Mouse (Mus musculus): ENCODE measurements at regions not wholly inside any gene's neighbourhood (a gene's known extent, or its start where the extent isn't known, plus 50 kb on each side); places are given as distances from the start of the nearest gene placed in this dataset.

GRCm38 (mm10) chr10:125802923-125803583 lies 162.9 kb upstream of the Lrig3 start:
- Histone ChIP-seq H3K4me2 (replicated peaks; ENCODE audit: low read depth, low read length) (no peak overlapping the region), H3K9ac (replicated peaks; ENCODE audit: low read depth, low read length) (no peak overlapping the region), H3K9me3 (ENCODE audit: control insufficient read depth, low read depth, low read length) (no peaks in the 10 kb centered on the region), H3K36me3 (ENCODE audit: control insufficient read depth, insufficient read depth, low read length) (no peaks in the 10 kb centered on the region), H3K4me1 (ENCODE audit: control insufficient read depth, insufficient read depth, low read length) (no peaks in the 10 kb centered on the region), H3K27me3 (ENCODE audit: control insufficient read depth, insufficient read depth, low read length) (no peaks in the 10 kb centered on the region), H3K27ac (ENCODE audit: low read length) (no peak overlapping the region), H3K4me3 (ENCODE audit: low read depth, low read length) (no peak overlapping the region)
- WGBS, result 81% methylated on average over 7 of the region's 7 CpGs
- ATAC-seq (ENCODE audit: insufficient number of reproducible peaks, insufficient read depth, low FRiP score, low read depth), result no peak

DNA sequence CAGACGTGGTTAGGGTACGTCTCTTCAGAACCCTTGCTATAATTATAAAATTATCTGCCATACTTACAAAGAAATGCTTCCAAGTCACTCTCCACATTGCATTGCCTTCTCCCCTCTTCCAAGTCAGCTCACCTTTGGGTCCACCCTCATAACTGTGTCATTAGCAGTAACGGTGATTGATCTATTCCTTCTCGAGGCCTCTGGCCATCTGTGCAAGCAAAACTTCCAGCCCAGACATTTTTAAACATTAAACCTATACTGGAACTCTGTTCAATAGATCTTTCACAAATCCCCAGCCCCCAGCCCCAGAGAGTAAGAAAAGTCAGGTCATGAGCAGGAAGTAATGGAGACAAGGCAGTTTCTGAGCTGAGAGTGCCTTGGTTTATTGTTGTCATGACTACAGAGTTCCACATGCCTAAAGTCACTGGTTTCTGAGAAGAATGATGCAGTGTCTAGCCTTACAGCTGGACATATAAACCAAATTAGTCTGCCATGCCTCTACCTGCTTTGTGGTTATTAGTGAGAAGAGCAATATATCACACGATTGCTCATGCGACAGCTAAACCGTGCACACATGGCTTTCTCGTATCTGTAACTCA lies 156.1 kb upstream of the Lrig3 start:
- 29% methylated on average over 8 of the region's 8 CpGs for WGBS
- no peaks in the 10 kb centered on the region for H3K27me3 ChIP-seq (ENCODE audit: control insufficient read depth, insufficient read depth, low read length)
- peak overlapping the region; percentile 7; the same call in 1 of the 2 replicates for H3K27ac ChIP-seq (ENCODE audit: low read length)
- H3K4me2 ChIP-seq (replicated peaks; ENCODE audit: low read depth, low read length), result no peak overlapping the region
- peak; percentile 75; the same call in 1 of the 2 replicates for ATAC-seq (ENCODE audit: insufficient number of reproducible peaks, insufficient read depth, low FRiP score, low read depth)
- H3K36me3 ChIP-seq (ENCODE audit: control insufficient read depth, insufficient read depth, low read length), result no peaks in the 10 kb centered on the region
- H3K9ac ChIP-seq (replicated peaks; ENCODE audit: low read depth, low read length), result no peak overlapping the region
- H3K4me1 ChIP-seq (ENCODE audit: control insufficient read depth, insufficient read depth, low read length), result peaks cover 13% of the 10 kb centered on the region
- H3K4me3 ChIP-seq (ENCODE audit: low read depth, low read length), result no peak overlapping the region
- no peaks in the 10 kb centered on the region for H3K9me3 ChIP-seq (ENCODE audit: control insufficient read depth, low read depth, low read length)

- no peaks in the 10 kb centered on the region for H3K27me3 ChIP-seq (ENCODE audit: control insufficient read depth, insufficient read depth, low read length)
- H3K36me3 ChIP-seq (ENCODE audit: control insufficient read depth, insufficient read depth, low read length), result no peaks in the 10 kb centered on the region
- no peak overlapping the region for H3K9ac ChIP-seq (replicated peaks; ENCODE audit: low read depth, low read length)
- 20% methylated on average over 3 of the region's 3 CpGs for WGBS
- H3K27ac ChIP-seq (ENCODE audit: low read length), result no peak overlapping the region
- no peak for ATAC-seq (ENCODE audit: insufficient number of reproducible peaks, insufficient read depth, low FRiP score, low read depth)
- no peak overlapping the region for H3K4me2 ChIP-seq (replicated peaks; ENCODE audit: low read depth, low read length)
- H3K4me3 ChIP-seq (ENCODE audit: low read depth, low read length), result no peak overlapping the region
- H3K9me3 ChIP-seq (ENCODE audit: control insufficient read depth, low read depth, low read length), result no peaks in the 10 kb centered on the region
- peaks cover 13% of the 10 kb centered on the region for H3K4me1 ChIP-seq (ENCODE audit: control insufficient read depth, insufficient read depth, low read length)
Observed at GRCm38 (mm10) chr10:125810590-125810989, 155.4 kb upstream of the Lrig3 start.

DNA sequence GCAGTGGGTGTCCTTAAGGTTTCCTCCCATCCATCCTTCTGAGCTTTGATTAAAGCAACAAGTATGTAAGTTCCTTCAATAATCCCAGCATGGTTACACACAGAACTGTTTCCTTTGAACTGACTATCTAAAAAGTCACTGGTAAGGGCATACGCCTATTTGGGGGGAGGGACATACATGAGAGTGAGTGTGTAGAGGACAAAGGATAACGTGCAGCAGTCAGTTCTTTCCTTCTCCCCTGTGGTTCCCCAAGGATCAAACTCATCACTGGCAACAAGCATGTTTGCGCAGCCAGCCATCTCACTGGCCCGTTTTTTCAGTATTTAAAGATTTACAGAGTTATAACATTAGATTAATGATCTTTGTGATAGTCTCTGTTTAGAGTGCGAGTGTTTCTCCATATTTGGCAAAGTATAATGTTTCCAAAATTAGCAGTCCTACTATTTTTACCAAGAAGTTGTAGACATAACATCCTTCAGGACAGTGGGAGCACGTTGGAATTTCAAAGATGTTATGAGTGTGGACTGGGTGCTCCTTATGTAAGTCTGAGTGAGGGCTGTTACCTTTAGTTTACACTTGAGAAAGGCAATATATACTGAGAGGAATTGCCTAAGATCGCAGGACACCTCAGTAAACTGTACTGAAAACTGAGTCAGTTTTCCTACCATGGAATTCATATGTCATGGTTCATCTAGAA lies 151.6 kb upstream of the Lrig3 start:
- Histone ChIP-seq H3K27me3 (ENCODE audit: control insufficient read depth, insufficient read depth, low read length) (no peaks in the 10 kb centered on the region), H3K9ac (replicated peaks; ENCODE audit: low read depth, low read length) (no peak overlapping the region), H3K36me3 (ENCODE audit: control insufficient read depth, insufficient read depth, low read length) (no peaks in the 10 kb centered on the region), H3K4me2 (replicated peaks; ENCODE audit: low read depth, low read length) (no peak overlapping the region), H3K27ac (ENCODE audit: low read length) (peak overlapping the region; percentile 0; the same call in 1 of the 2 replicates), H3K4me1 (ENCODE audit: control insufficient read depth, insufficient read depth, low read length) (peaks cover 13% of the 10 kb centered on the region), H3K4me3 (ENCODE audit: low read depth, low read length) (no peak overlapping the region), H3K9me3 (ENCODE audit: control insufficient read depth, low read depth, low read length) (no peaks in the 10 kb centered on the region)
- 40% methylated on average over 7 of the region's 7 CpGs for WGBS
- no peak for ATAC-seq (ENCODE audit: insufficient number of reproducible peaks, insufficient read depth, low FRiP score, low read depth)

DNA sequence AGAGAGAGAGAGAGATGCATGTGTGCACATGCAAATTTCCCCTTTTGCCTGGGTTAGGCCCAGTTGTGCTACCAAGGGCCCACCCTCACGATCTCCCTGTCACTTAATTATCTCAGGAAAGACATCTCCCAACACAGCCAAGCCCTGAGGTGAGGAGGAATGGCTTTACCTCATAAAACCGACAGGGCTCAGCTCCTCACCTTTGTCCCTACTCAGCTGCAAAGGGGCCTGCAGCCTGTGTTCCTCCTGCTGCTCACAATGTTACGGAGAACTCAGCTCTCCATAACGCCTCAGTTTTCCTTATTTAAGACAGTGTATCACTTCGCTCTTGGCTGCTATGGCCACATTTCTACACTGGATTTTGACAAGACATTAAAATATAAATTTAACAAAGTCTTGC lies 133.8 kb upstream of the Lrig3 start:
- WGBS, result 57% methylated on average over 5 of the region's 5 CpGs
- no peaks in the 10 kb centered on the region for H3K9me3 ChIP-seq (ENCODE audit: control insufficient read depth, low read depth, low read length)
- ATAC-seq (ENCODE audit: insufficient number of reproducible peaks, insufficient read depth, low FRiP score, low read depth), result no peak
- no peaks in the 10 kb centered on the region for H3K36me3 ChIP-seq (ENCODE audit: control insufficient read depth, insufficient read depth, low read length)
- H3K4me2 ChIP-seq (replicated peaks; ENCODE audit: low read depth, low read length), result no peak overlapping the region
- H3K27me3 ChIP-seq (ENCODE audit: control insufficient read depth, insufficient read depth, low read length), result no peaks in the 10 kb centered on the region
- H3K27ac ChIP-seq (ENCODE audit: low read length), result no peak overlapping the region
- no peak overlapping the region for H3K4me3 ChIP-seq (ENCODE audit: low read depth, low read length)
- no peaks in the 10 kb centered on the region for H3K4me1 ChIP-seq (ENCODE audit: control insufficient read depth, insufficient read depth, low read length)
- no peak overlapping the region for H3K9ac ChIP-seq (replicated peaks; ENCODE audit: low read depth, low read length)

- WGBS, result 82% methylated on average over 7 of the region's 7 CpGs
- no peaks in the 10 kb centered on the region for H3K9me3 ChIP-seq (ENCODE audit: control insufficient read depth, low read depth, low read length)
- H3K27me3 ChIP-seq (ENCODE audit: control insufficient read depth, insufficient read depth, low read length), result no peaks in the 10 kb centered on the region
- H3K27ac ChIP-seq (ENCODE audit: low read length), result no peak overlapping the region
- H3K36me3 ChIP-seq (ENCODE audit: control insufficient read depth, insufficient read depth, low read length), result no peaks in the 10 kb centered on the region
- H3K9ac ChIP-seq (replicated peaks; ENCODE audit: low read depth, low read length), result no peak overlapping the region
- no peaks in the 10 kb centered on the region for H3K4me1 ChIP-seq (ENCODE audit: control insufficient read depth, insufficient read depth, low read length)
- H3K4me3 ChIP-seq (ENCODE audit: low read depth, low read length), result no peak overlapping the region
- ATAC-seq (ENCODE audit: insufficient number of reproducible peaks, insufficient read depth, low FRiP score, low read depth), result no peak
- H3K4me2 ChIP-seq (replicated peaks; ENCODE audit: low read depth, low read length), result no peak overlapping the region
Observed at GRCm38 (mm10) chr10:125832764-125833163, 133.2 kb upstream of the Lrig3 start.

DNA sequence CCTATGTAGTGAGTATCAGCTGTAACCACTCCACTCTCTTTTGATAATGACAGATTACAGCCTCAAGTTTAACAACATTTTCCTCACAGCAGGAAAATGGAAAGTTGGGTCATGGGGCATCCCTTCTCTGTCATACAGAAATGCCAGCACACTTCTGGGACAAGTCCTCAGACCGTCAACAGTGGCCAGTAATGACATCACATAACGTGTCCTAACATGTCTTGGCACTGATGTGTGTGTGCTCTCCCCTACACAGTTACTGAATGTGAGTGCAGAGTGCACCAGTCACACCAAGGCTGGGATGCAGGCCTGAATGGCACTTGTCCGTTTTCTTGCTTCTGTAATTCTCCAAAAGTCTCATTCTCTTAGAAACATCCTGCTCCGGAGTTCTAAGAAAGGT lies 132.0 kb upstream of the Lrig3 start:
- no peak for ATAC-seq (ENCODE audit: insufficient number of reproducible peaks, insufficient read depth, low FRiP score, low read depth)
- H3K36me3 ChIP-seq (ENCODE audit: control insufficient read depth, insufficient read depth, low read length), result no peaks in the 10 kb centered on the region
- no peak overlapping the region for H3K9ac ChIP-seq (replicated peaks; ENCODE audit: low read depth, low read length)
- no peak overlapping the region for H3K4me2 ChIP-seq (replicated peaks; ENCODE audit: low read depth, low read length)
- no peaks in the 10 kb centered on the region for H3K4me1 ChIP-seq (ENCODE audit: control insufficient read depth, insufficient read depth, low read length)
- H3K27ac ChIP-seq (ENCODE audit: low read length), result no peak overlapping the region
- no peaks in the 10 kb centered on the region for H3K27me3 ChIP-seq (ENCODE audit: control insufficient read depth, insufficient read depth, low read length)
- H3K4me3 ChIP-seq (ENCODE audit: low read depth, low read length), result no peak overlapping the region
- no peaks in the 10 kb centered on the region for H3K9me3 ChIP-seq (ENCODE audit: control insufficient read depth, low read depth, low read length)
- 79% methylated on average over 4 of the region's 4 CpGs for WGBS

DNA sequence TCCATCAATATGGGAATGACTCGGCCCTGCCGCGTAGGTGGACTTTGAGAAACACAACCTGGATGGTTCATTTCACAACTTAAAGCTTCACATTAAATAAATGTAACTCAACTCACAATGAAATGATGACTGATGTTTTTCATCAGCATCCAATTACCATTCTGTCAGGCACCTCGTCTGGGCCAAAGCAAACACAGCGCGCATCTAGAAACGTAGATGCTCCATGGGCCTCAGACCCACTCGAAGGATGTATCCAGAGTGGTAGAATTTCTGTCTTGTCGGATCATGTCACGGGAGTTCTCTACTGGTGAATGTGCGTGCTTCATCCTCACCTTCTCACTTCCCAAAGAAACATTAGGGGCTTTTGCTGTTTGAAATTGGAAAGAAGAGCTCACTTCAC lies 127.0 kb upstream of the Lrig3 start:
- H3K9ac ChIP-seq (replicated peaks; ENCODE audit: low read depth, low read length), result no peak overlapping the region
- peaks cover 5% of the 10 kb centered on the region; the same call in 1 of the 2 replicates for H3K4me1 ChIP-seq (ENCODE audit: control insufficient read depth, insufficient read depth, low read length)
- H3K36me3 ChIP-seq (ENCODE audit: control insufficient read depth, insufficient read depth, low read length), result no peaks in the 10 kb centered on the region
- H3K27me3 ChIP-seq (ENCODE audit: control insufficient read depth, insufficient read depth, low read length), result no peaks in the 10 kb centered on the region
- no peak for ATAC-seq (ENCODE audit: insufficient number of reproducible peaks, insufficient read depth, low FRiP score, low read depth)
- no peak overlapping the region for H3K4me3 ChIP-seq (ENCODE audit: low read depth, low read length)
- H3K27ac ChIP-seq (ENCODE audit: low read length), result no peak overlapping the region
- no peaks in the 10 kb centered on the region for H3K9me3 ChIP-seq (ENCODE audit: control insufficient read depth, low read depth, low read length)
- WGBS, result 59% methylated on average over 11 of the region's 11 CpGs
- no peak overlapping the region for H3K4me2 ChIP-seq (replicated peaks; ENCODE audit: low read depth, low read length)

Measured in stomach, embryonic 14.5 days (tissue).